In the genomic region with DNA sequence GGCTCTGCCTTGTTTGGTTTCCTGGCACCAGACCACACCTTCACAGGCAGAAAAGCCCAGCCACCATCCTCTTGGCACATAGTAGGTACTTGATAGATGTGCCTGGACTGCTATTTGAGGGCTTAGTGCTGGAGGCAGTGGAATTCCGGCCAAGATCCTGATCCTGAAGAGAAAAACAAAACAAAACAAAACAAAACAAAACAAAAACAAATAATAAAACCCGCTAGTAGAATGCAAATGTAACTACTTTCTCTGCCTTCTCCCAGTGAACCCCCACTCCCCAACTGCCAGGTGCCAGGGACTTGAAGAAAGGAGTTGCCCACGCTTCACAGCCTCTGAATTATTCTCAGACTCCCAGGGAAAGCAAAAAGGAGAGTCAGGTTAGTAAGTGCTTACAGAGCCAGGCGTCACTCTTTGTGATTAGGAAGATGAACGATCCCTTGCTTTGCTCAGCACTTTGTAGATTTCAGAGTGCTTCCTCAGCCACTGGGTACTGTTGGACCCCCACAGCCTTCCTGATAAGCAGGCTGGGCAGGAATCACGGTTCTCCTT, we compare ENCODE assay signal across 15 mouse cellular contexts. TPM values are rescaled to one million over a fixed set of nuclear protein-coding genes. Genes with fewer than 3 reads are reported as not detected.
DNase-seq lines count a peak whose midpoint lies in the region; ATAC-seq and TF ChIP-seq lines count a peak whose summit lies in the region.
"Had no signal": no experiment of that assay in that cellular context is flagged by ENCODE, and none has a peak within 500 bp of the region (broad histone marks: within the 10 kb centered on the region; RNA-seq: fewer than 3 reads in every experiment).

No protein-coding gene starts in this region.

- H3K27ac ChIP-seq in heart, embryonic 13.5 days (replicated peaks), result no peak overlapping the region
- H3K27ac ChIP-seq in bone marrow macrophage, adult 2 months (ENCODE audit: insufficient read depth, low read depth, low read length), result peak overlapping the region; percentile 45
- H3K27ac ChIP-seq in hindbrain, embryonic 16.5 days (ENCODE audit: low read depth, low read length), result no peak overlapping the region; the same call in 1 of the 2 replicates

- intact Hi-C loops in left cerebral cortex, postnatal 4 days (cut with DNase I), result no loop called here

- TF ChIP-seq POLR2A in bone marrow macrophage, adult 2 months (IDR thresholded peaks at IDR 0.05; ENCODE audit: borderline replicate concordance, low read depth, low read length), result no peak

- H3K36me3 ChIP-seq in heart, embryonic 13.5 days, result no peaks in the 10 kb centered on the region
- H3K36me3 ChIP-seq in hindbrain, embryonic 16.5 days (ENCODE audit: control insufficient read depth, insufficient read depth, low read length), result no peaks in the 10 kb centered on the region

- no peak overlapping the region for H3K4me2 ChIP-seq in heart, embryonic 13.5 days
- H3K4me2 ChIP-seq in hindbrain, embryonic 16.5 days (ENCODE audit: low read length), result no peak overlapping the region
- H3K4me2 ChIP-seq: lung, embryonic 14.5 days had no signal

- H3K4me3 ChIP-seq in heart, embryonic 13.5 days, result no peak overlapping the region
- H3K4me3 ChIP-seq in bone marrow macrophage, adult 2 months (ENCODE audit: insufficient read depth, low read length), result no peak overlapping the region
- no peak overlapping the region for H3K4me3 ChIP-seq in hindbrain, embryonic 16.5 days (ENCODE audit: low read length)
- H3K4me3 ChIP-seq: erythroblast, embryonic 14.5 days had no signal

- 38% methylated on average over 6 of the region's 6 CpGs for WGBS in heart, embryonic 13.5 days
- WGBS in hindbrain, embryonic 16.5 days, result 32% methylated on average over 6 of the region's 6 CpGs

- H3K27me3 ChIP-seq in heart, embryonic 13.5 days (replicated peaks), result no peaks in the 10 kb centered on the region
- H3K27me3 ChIP-seq in hindbrain, embryonic 16.5 days (replicated peaks; ENCODE audit: control insufficient read depth, insufficient read depth, low read length), result no peaks in the 10 kb centered on the region

- no peaks in the 10 kb centered on the region for H3K9me3 ChIP-seq in heart, embryonic 13.5 days
- H3K9me3 ChIP-seq in hindbrain, embryonic 16.5 days (ENCODE audit: control insufficient read depth, low read length), result no peaks in the 10 kb centered on the region

- DNase-seq in heart, adult 11 months, result no peak
- DNase-seq in left cerebral cortex, postnatal 4 days, result peak; percentile 11
- no peak for DNase-seq in left cerebral cortex, adult 18-20 months (ENCODE audit: low spot score in 2 of 2)
- no peak for DNase-seq in adrenal gland, postnatal 36 days
- DNase-seq in thymus, postnatal 14 days, result no peak
- DNase-seq: cerebellum, adult 2 months; heart, adult 18-20 months; lung, embryonic 14.5 days; right cerebral cortex, postnatal 4 days; thymus, adult 2 months had no signal

- TF ChIP-seq CTCF in bone marrow macrophage, adult 2 months (IDR thresholded peaks at IDR 0.05; ENCODE audit: low read depth, low read length), result no peak

- H3K4me1 ChIP-seq in heart, embryonic 13.5 days, result peaks cover 45% of the 10 kb centered on the region
- H3K4me1 ChIP-seq in bone marrow macrophage, adult 2 months (ENCODE audit: control insufficient read depth, insufficient read depth, low read length), result peaks cover 63% of the 10 kb centered on the region
- peaks cover 13% of the 10 kb centered on the region for H3K4me1 ChIP-seq in hindbrain, embryonic 16.5 days (ENCODE audit: control insufficient read depth, insufficient read depth, low read depth, low read length)

- no peak for ATAC-seq in heart, embryonic 13.5 days (ENCODE audit: extremely low read depth, insufficient number of reproducible peaks, low FRiP score, low TSS enrichment)
- peak; percentile 58 for ATAC-seq in hindbrain, embryonic 16.5 days

- peak overlapping the region; percentile 29; the same call in 1 of the 2 replicates for H3K9ac ChIP-seq in heart, embryonic 13.5 days
- no peak overlapping the region for H3K9ac ChIP-seq in hindbrain, embryonic 16.5 days (ENCODE audit: low read depth, low read length)
- H3K9ac ChIP-seq: lung, embryonic 14.5 days had no signal

RNA-seq across cellular contexts. Expression of gene Ubtd1, which starts 10.4 kb away (rescaled TPM):
- 12.8 and 14.6 TPM in 2 replicates for polyA plus RNA-seq in heart, embryonic 13.5 days (2015; fragmentation: Nextera tagmentation; extraction: Ambion mirVana)
- total RNA-seq in left cerebral cortex, postnatal 4 days (2021), result 10 to 100 TPM; 12.7 to 13.5 TPM
- total RNA-seq in left cerebral cortex, adult 18-20 months (2021), result 10 to 100 TPM; 12.0 to 12.2 TPM
- polyA plus RNA-seq in bone marrow macrophage, adult 2 months (2012; ENCODE audit: insufficient read depth, insufficient read length, missing spikeins), result 44.1 and 46.7 TPM in 2 replicates
- 13.4 and 15.2 TPM in 2 replicates for polyA plus RNA-seq in hindbrain, embryonic 16.5 days (2015; fragmentation: Nextera tagmentation; extraction: Ambion mirVana)
- 10 to 100 TPM; 17.1 to 17.5 TPM for total RNA-seq in adrenal gland, postnatal 36 days (2021)

RNA-seq across cellular contexts. Expression of gene Mms19, which starts 11.0 kb away (rescaled TPM):
- 17.2 and 22.1 TPM in 2 replicates for polyA plus RNA-seq in heart, embryonic 13.5 days (2015; fragmentation: Nextera tagmentation; extraction: Ambion mirVana)
- total RNA-seq in left cerebral cortex, postnatal 4 days (2021), result 10 to 100 TPM; 38.4 to 51.1 TPM
- total RNA-seq in left cerebral cortex, adult 18-20 months (2021), result 10 to 100 TPM; 30.9 to 32.3 TPM
- 43.7 and 57.0 TPM in 2 replicates for polyA plus RNA-seq in bone marrow macrophage, adult 2 months (2012; ENCODE audit: insufficient read depth, insufficient read length, missing spikeins)
- 30.0 and 31.3 TPM in 2 replicates for polyA plus RNA-seq in hindbrain, embryonic 16.5 days (2015; fragmentation: Nextera tagmentation; extraction: Ambion mirVana)
- 10 to 100 TPM; 20.2 to 23.9 TPM for total RNA-seq in adrenal gland, postnatal 36 days (2021)

RNA-seq across cellular contexts. Expression of gene Ankrd2, which starts 43.8 kb away (rescaled TPM):
- polyA plus RNA-seq in heart, embryonic 13.5 days (2015; fragmentation: Nextera tagmentation; extraction: Ambion mirVana), result not detected in 2 replicates
- not detected for total RNA-seq in left cerebral cortex, postnatal 4 days (2021)
- total RNA-seq in left cerebral cortex, adult 18-20 months (2021), result under 1 TPM; 0.30 to 0.44 TPM
- polyA plus RNA-seq in bone marrow macrophage, adult 2 months (2012; ENCODE audit: insufficient read depth, insufficient read length, missing spikeins), result not detected in 2 replicates
- polyA plus RNA-seq in hindbrain, embryonic 16.5 days (2015; fragmentation: Nextera tagmentation; extraction: Ambion mirVana), result 1.1 and 1.5 TPM in 2 replicates
- total RNA-seq in adrenal gland, postnatal 36 days (2021), result under 1 TPM in 1 of 2 experiments, not detected in 1; 0.49 TPM
- total RNA-seq: hematopoietic stem cell, adult 5-6 weeks had no signal
- polyA plus RNA-seq: erythroblast, embryonic 14.5 days had no signal

RNA-seq across cellular contexts. Expression of gene Hoga1, which starts 53.4 kb away (rescaled TPM):
- polyA plus RNA-seq in heart, embryonic 13.5 days (2015; fragmentation: Nextera tagmentation; extraction: Ambion mirVana), result 0.44 and 1.4 TPM in 2 replicates
- total RNA-seq in left cerebral cortex, postnatal 4 days (2021), result 10 to 100 TPM in 1 of 2 experiments, 1 to 10 TPM in 1; 9.0 to 10.2 TPM
- total RNA-seq in left cerebral cortex, adult 18-20 months (2021), result 1 to 10 TPM; 4.9 to 5.0 TPM
- polyA plus RNA-seq in bone marrow macrophage, adult 2 months (2012; ENCODE audit: insufficient read depth, insufficient read length, missing spikeins), result 1.9 and 2.3 TPM in 2 replicates
- 2.0 and 2.4 TPM in 2 replicates for polyA plus RNA-seq in hindbrain, embryonic 16.5 days (2015; fragmentation: Nextera tagmentation; extraction: Ambion mirVana)
- total RNA-seq in adrenal gland, postnatal 36 days (2021), result 1 to 10 TPM; 4.3 to 6.7 TPM
- polyA plus RNA-seq: erythroblast, embryonic 14.5 days had no signal

RNA-seq across cellular contexts. Expression of gene Zdhhc16, which starts 58.7 kb away (rescaled TPM):
- polyA plus RNA-seq in heart, embryonic 13.5 days (2015; fragmentation: Nextera tagmentation; extraction: Ambion mirVana), result 55.3 and 57.5 TPM in 2 replicates
- total RNA-seq in left cerebral cortex, postnatal 4 days (2021), result 10 to 100 TPM; 67.6 to 72.9 TPM
- 10 to 100 TPM; 42.7 to 49.4 TPM for total RNA-seq in left cerebral cortex, adult 18-20 months (2021)
- polyA plus RNA-seq in bone marrow macrophage, adult 2 months (2012; ENCODE audit: insufficient read depth, insufficient read length, missing spikeins), result 43.9 and 44.3 TPM in 2 replicates
- 91.3 and 91.4 TPM in 2 replicates for polyA plus RNA-seq in hindbrain, embryonic 16.5 days (2015; fragmentation: Nextera tagmentation; extraction: Ambion mirVana)
- 10 to 100 TPM; 30.1 to 30.9 TPM for total RNA-seq in adrenal gland, postnatal 36 days (2021)
